Mouse (Mus musculus): Measurements from ENCODE around the gene Zfp423. TPM values are rescaled to one million over a fixed set of nuclear protein-coding genes. Genes with fewer than 3 reads are reported as not detected.

Gene Zfp423
- polyA plus RNA-seq, 1 experiment from 2014 or later = 18.5 TPM

DNA sequence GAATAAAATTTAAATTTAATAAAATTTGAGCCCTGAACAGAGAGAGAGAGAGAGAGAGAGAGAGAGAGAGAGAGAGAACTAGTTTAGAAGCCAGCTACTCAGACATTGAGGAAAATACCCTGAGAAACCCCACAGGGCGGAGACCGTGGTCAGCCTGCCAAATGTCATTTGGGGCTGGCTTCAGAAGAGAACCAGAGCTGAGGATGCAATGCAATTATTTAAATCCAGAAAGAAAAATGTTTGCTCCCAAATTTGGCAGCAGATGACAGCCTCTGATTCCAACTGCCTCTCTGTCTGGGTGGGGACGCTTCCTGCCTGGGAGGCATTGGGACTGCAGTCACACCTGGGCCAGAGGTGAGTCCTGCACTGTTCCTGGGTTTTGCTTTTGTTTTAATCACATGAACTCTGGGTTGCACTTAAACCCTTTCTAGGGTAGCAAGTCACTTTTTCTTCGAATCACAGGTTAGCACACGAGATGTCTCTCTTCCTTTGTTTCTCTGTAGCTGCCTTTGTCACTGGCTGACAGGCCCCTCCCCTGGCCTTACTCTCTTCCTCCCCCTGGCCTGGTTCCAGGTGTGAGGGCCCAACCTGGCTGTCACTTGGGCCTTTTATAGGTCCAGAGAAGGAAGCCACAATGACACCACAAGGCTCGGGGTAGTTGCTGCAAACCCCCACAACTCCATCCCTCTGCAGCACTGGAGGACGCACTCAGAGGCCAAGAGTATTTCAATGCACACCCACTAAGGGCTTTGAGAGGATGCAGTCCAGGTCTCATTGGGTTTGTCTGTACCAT, 33.1 kb downstream of the Zfp423 start:
- Histone ChIP-seq H3K4me2 (no peak overlapping the region), H3K36me3 (no peaks in the 10 kb centered on the region), H3K9me3 (replicated peaks) (no peaks in the 10 kb centered on the region), H3K27me3 (replicated peaks) (no peaks in the 10 kb centered on the region), H3K27ac (replicated peaks) (peak overlapping the region; percentile 45; the same call in 1 of the 2 replicates), H3K9ac (replicated peaks) (no peak overlapping the region), H3K4me1 (peaks cover 40% of the 10 kb centered on the region), H3K4me3 (replicated peaks) (no peak overlapping the region)
- ATAC-seq (ENCODE audit: low FRiP score) = no peak
- WGBS = 77% methylated on average over 7 of the region's 7 CpGs

DNA sequence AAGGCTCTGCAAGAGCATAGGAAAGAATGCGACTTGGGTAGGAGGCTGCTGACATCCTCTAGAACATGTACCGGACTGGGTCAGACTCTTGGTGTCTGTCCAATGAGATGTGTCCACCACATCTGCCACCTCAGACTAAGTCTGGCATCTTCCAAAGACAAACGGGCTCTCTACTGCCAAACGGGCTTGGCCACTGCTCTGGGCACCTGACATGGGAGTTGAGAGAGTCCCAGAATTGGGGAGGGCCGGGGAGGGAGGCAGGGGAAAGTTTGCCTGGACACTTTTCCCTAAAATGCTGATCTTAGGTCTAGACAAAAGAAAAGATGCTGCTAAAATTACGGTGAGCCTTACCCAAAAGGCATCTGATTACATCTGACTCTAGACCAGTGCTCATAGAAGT, 36.5 kb downstream of the Zfp423 start:
- Histone ChIP-seq H3K9me3 (replicated peaks) (no peaks in the 10 kb centered on the region), H3K27ac (replicated peaks) (0 out of 2 replicates have a peak overlapping the region, but pooled peaks have one; percentile 28), H3K4me3 (replicated peaks) (no peak overlapping the region), H3K9ac (replicated peaks) (no peak overlapping the region), H3K4me2 (no peak overlapping the region), H3K27me3 (replicated peaks) (no peaks in the 10 kb centered on the region), H3K36me3 (no peaks in the 10 kb centered on the region), H3K4me1 (peaks cover 32% of the 10 kb centered on the region)
- no peak for ATAC-seq (ENCODE audit: low FRiP score)
- WGBS = 78% methylated on average over 6 of the region's 6 CpGs

DNA sequence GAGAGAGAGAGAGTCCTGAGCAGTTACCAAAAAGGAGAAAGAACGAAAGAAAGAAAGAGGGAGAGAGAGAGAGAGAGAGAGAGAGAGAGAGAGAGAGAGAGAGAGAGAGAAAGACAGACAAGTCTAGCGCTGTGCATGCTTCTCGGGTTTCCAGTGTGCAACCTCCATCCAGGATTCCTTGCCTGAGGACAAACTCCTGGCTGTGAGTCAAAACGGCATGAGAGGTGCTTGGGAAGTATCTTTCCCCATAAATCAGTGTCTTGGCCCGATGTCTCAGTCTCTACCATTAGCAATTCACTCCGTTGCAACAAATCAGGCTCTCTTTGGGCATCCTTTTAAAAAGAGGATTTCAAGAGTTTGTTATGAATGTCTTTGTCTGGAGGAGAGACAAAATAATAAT, 36.9 kb downstream of the Zfp423 start:
- H3K9ac ChIP-seq (replicated peaks) = no peak overlapping the region
- H3K9me3 ChIP-seq (replicated peaks) = no peaks in the 10 kb centered on the region
- H3K4me3 ChIP-seq (replicated peaks) = no peak overlapping the region
- H3K36me3 ChIP-seq = no peaks in the 10 kb centered on the region
- H3K27ac ChIP-seq (replicated peaks) = no peak overlapping the region
- no peaks in the 10 kb centered on the region for H3K27me3 ChIP-seq (replicated peaks)
- WGBS = 38% methylated on average over 6 of the region's 6 CpGs
- no peak for ATAC-seq (ENCODE audit: low FRiP score)
- H3K4me1 ChIP-seq = peaks cover 34% of the 10 kb centered on the region
- no peak overlapping the region for H3K4me2 ChIP-seq

DNA sequence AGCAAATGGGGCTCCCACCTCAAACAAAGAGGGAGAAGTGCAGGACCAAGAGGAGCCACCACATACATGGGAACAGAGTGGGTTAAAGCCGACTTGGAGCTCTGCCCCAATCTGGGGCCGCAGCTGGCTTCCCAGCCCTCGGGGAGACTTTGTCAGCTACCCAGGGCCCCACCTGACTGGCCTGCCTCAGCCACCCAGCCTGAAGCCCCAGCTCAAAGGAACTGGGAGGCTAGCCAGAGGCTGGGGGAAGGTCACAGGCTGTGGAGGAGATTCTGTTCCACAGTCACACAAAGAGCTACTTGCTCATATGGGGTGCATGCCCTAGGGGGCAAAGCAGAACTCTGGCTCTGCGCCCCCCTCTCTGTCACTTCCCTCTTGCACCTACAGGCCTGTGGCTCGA, 41.4 kb downstream of the Zfp423 start:
- H3K9me3 ChIP-seq (replicated peaks) = no peaks in the 10 kb centered on the region
- H3K36me3 ChIP-seq = no peaks in the 10 kb centered on the region
- no peak overlapping the region for H3K9ac ChIP-seq (replicated peaks)
- ATAC-seq (ENCODE audit: low FRiP score) = peak; percentile 28; the same call in 1 of the 2 replicates
- H3K27me3 ChIP-seq (replicated peaks) = no peaks in the 10 kb centered on the region
- 36% methylated on average over 5 of the region's 5 CpGs for WGBS
- no peak overlapping the region for H3K4me2 ChIP-seq
- H3K4me3 ChIP-seq (replicated peaks) = no peak overlapping the region
- peaks cover 40% of the 10 kb centered on the region for H3K4me1 ChIP-seq
- H3K27ac ChIP-seq (replicated peaks) = peak overlapping the region; percentile 4; the same call in 1 of the 2 replicates

DNA sequence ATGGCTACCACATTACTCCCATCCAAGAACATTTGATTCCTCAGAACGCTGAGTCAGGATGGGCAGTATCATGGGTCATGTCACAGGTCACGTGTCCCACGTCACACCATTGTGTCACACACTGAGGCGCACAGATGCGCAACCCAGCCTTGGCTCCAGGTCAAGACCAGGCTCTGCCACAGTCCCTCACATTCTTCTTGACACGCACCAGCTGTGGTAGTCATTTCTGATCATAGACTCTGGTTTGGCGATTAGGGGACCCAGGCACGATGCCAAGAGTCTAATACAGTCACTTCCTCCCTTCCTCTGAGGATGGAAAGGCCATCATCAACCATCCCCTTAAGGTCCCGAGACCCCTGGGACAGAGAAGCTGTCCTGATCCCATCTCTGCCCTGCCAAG, 43.6 kb downstream of the Zfp423 start:
- no peaks in the 10 kb centered on the region for H3K36me3 ChIP-seq
- H3K4me1 ChIP-seq = peaks cover 48% of the 10 kb centered on the region
- 76% methylated on average over 9 of the region's 9 CpGs for WGBS
- H3K27ac ChIP-seq (replicated peaks) = no peak overlapping the region
- H3K4me2 ChIP-seq = no peak overlapping the region
- H3K4me3 ChIP-seq (replicated peaks) = no peak overlapping the region
- no peaks in the 10 kb centered on the region for H3K9me3 ChIP-seq (replicated peaks)
- no peak overlapping the region for H3K9ac ChIP-seq (replicated peaks)
- no peak for ATAC-seq (ENCODE audit: low FRiP score)
- H3K27me3 ChIP-seq (replicated peaks) = no peaks in the 10 kb centered on the region

DNA sequence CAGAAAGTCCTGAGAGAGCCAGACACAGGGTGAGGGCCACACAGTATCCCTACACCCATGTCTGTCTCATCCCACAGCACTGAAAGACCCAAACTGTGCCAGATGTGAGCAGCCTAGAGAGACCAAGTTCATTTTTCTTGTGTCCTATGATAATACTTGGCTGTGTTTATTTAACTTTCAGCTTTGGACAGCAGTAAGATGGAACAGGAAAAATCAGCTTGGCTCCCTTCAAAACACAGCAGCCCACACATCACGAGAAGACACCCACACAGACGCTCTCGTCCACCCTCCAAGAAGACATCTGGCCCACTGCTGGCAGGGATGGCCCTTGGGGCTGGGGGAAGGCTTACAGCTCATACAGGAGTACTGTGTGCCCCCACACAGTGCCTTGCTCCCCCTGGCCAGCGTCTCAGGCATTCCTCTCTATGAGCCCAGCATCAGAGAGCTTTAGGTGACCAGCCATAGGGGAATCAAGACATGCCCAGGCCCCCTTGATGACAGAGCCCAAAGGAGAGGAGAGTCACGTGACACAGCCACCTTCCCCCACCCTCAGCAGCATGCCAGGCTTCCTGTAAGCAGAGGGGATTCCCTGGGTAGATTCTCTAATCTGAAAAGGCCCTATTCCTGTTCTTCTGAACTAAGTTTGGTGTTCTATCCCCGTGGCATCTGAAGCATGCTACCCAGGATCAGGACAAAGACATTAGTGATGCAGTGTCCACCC, 45.0 kb downstream of the Zfp423 start:
- Histone ChIP-seq H3K4me2 (no peak overlapping the region), H3K36me3 (no peaks in the 10 kb centered on the region), H3K27me3 (replicated peaks) (no peaks in the 10 kb centered on the region), H3K4me1 (peaks cover 52% of the 10 kb centered on the region), H3K9ac (replicated peaks) (no peak overlapping the region), H3K4me3 (replicated peaks) (no peak overlapping the region), H3K9me3 (replicated peaks) (no peaks in the 10 kb centered on the region), H3K27ac (replicated peaks) (no peak overlapping the region)
- no peak for ATAC-seq (ENCODE audit: low FRiP score)
- 59% methylated on average over 6 of the region's 6 CpGs for WGBS

DNA sequence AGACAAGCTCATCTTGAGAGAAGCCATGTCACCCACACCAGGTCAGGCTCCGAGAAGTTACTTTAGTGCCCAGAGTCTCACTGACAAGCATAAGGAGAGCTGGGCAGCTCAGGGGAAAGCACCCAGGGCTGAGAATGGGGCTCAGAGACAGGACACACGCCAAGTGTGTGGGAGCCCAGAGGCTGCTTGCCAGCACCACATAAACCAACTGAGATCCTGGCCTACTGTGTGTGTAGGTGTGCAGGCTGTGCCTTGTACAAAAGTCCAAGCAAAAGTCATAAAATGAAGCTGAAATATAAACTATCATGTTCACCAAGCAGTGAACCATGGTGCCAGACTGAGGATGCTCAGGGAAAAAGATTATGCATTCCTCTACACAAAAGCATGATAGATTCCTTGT, 50.5 kb downstream of the Zfp423 start:
- Histone ChIP-seq H3K27ac (replicated peaks) (no peak overlapping the region), H3K9ac (replicated peaks) (no peak overlapping the region), H3K27me3 (replicated peaks) (no peaks in the 10 kb centered on the region), H3K9me3 (replicated peaks) (no peaks in the 10 kb centered on the region), H3K4me2 (no peak overlapping the region), H3K4me1 (peaks cover 30% of the 10 kb centered on the region), H3K36me3 (no peaks in the 10 kb centered on the region), H3K4me3 (replicated peaks) (no peak overlapping the region)
- no peak for ATAC-seq (ENCODE audit: low FRiP score)
- WGBS = 88% methylated on average over 2 of the region's 2 CpGs

DNA sequence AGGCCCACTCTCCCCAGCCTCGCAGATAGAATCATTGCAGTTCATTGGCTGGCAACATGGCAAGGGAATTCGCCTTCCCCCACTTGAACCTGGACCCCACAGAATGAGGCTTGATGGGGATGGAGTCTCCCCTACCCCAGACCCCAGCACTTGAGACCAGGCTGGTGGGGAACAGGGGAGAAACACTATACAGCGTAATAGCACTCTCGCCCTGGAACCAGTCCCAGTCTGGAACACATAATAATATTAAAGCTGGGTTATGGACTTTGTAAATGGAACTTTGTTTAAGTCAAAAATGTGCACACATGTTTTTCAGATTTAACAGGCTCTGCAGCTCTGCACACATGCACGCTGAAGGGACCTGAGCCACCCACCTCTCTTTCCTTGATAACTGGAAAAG, 54.0 kb downstream of the Zfp423 start:
- WGBS = 92% methylated on average over 5 of the region's 5 CpGs
- Histone ChIP-seq H3K4me1 (peaks cover 14% of the 10 kb centered on the region), H3K9me3 (replicated peaks) (no peaks in the 10 kb centered on the region), H3K27me3 (replicated peaks) (no peaks in the 10 kb centered on the region), H3K36me3 (no peaks in the 10 kb centered on the region), H3K27ac (replicated peaks) (no peak overlapping the region), H3K4me3 (replicated peaks) (no peak overlapping the region), H3K4me2 (no peak overlapping the region), H3K9ac (replicated peaks) (no peak overlapping the region)
- ATAC-seq (ENCODE audit: low FRiP score) = no peak

DNA sequence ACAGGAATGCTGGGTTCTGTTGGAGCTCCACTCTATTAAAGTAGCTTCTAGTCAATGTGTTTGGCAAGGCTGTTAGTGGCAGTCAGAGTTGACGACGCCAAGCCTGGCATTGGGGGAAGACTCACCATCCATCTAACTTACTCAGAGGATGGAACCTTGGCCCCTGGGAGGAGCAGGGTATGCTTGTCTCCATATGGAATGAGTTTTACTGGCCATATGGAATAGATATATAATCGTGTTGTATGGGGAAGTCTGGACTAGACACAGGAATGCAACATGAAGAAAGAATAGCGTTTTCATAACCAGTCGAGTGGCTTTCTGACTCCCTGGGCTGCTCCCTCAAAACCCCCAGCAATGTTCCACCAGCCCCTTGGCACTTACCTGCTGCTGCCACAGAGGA, 55.3 kb downstream of the Zfp423 start:
- Histone ChIP-seq H3K9me3 (replicated peaks) (no peaks in the 10 kb centered on the region), H3K36me3 (no peaks in the 10 kb centered on the region), H3K4me1 (peaks cover 9% of the 10 kb centered on the region), H3K9ac (replicated peaks) (no peak overlapping the region), H3K4me2 (no peak overlapping the region), H3K27me3 (replicated peaks) (no peaks in the 10 kb centered on the region), H3K4me3 (replicated peaks) (no peak overlapping the region), H3K27ac (replicated peaks) (no peak overlapping the region)
- 88% methylated on average over 5 of the region's 5 CpGs for WGBS
- ATAC-seq (ENCODE audit: low FRiP score) = no peak

DNA sequence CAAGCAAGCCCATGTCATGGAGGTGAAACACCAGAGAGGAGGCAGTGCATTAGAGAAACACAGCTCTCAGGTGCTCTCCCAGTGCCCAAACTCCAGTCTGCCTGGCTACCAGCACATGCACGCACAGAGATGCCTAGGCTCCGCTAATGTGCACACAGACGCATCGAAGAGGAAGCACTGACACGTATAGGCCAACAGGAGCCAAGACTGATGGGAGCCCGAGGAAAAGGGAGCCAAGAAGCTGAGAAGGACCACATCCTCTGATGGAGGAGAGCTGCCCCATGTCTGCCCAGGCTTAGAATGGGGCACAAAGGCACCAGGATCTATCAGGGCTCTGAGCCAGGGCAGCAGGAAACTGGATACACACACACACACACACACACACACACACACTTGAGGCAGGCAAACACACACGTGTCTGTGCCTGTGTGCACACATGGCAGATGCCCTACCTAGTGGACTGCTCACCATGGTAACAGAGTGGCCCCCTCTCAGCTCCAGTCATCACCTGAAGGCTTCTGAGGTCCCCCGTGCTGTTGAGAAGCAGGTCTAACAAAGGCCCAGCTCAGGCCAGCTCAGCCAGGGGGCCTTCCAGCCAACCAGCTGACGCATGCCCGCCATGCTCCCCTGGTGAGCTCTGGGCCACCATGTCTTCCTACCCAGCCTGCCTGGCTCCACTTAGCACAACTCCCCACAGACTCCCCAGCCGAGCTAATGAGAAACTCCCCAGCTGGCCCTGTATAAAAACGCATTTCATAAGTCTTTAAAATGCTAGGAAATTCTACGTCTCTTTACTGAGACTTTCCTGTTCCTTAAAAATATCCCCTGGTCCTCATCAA, 64.0 kb downstream of the Zfp423 start:
- 42% methylated on average over 13 of the region's 13 CpGs for WGBS
- H3K4me2 ChIP-seq = no peak overlapping the region
- H3K4me3 ChIP-seq (replicated peaks) = no peak overlapping the region
- H3K36me3 ChIP-seq = no peaks in the 10 kb centered on the region
- no peaks in the 10 kb centered on the region for H3K27me3 ChIP-seq (replicated peaks)
- H3K9me3 ChIP-seq (replicated peaks) = no peaks in the 10 kb centered on the region
- 0 out of 2 replicates have a peak, but pooled peaks have one; percentile 26 for ATAC-seq (ENCODE audit: low FRiP score)
- H3K9ac ChIP-seq (replicated peaks) = no peak overlapping the region
- peak overlapping the region; percentile 37 for H3K27ac ChIP-seq (replicated peaks)
- peaks cover 50% of the 10 kb centered on the region for H3K4me1 ChIP-seq

DNA sequence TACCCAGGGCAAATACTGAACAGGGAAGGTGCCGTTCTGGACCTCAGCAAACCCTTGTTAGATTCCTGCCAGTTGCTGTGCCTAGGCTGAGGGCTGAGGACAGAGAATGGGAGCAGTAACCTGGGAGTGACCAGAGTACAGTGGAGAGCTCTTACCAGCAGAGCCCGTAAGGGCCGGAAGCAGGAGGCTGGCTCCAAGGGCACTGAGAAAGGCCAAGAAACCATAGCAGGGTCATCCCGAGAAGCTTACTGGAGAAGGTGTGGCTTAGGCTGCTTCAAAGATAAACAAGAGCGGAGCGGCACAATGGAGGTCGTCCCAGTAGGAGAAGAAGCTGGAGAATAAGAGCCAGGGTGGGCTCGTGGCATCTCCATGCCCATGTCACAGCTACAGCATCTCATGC, 65.1 kb downstream of the Zfp423 start:
- no peak overlapping the region for H3K27ac ChIP-seq (replicated peaks)
- no peaks in the 10 kb centered on the region for H3K36me3 ChIP-seq
- ATAC-seq (ENCODE audit: low FRiP score) = no peak
- no peaks in the 10 kb centered on the region for H3K9me3 ChIP-seq (replicated peaks)
- WGBS = 61% methylated on average over 8 of the region's 8 CpGs
- H3K4me2 ChIP-seq = no peak overlapping the region
- peaks cover 54% of the 10 kb centered on the region for H3K4me1 ChIP-seq
- no peaks in the 10 kb centered on the region for H3K27me3 ChIP-seq (replicated peaks)
- H3K4me3 ChIP-seq (replicated peaks) = no peak overlapping the region
- H3K9ac ChIP-seq (replicated peaks) = no peak overlapping the region

Measured in neural tube, embryonic 15.5 days (tissue).